Mouse (Mus musculus): Measurements from ENCODE around the gene Hspb7. TPM values are rescaled to one million over a fixed set of nuclear protein-coding genes. Genes with fewer than 3 reads are reported as not detected.

Gene Hspb7
- polyA plus RNA-seq, 1 experiment from 2014 or later = 5.6 TPM

GRCm38 (mm10) chr4:141411430-141411992 lies 9.1 kb upstream of the Hspb7 start:
- no peak overlapping the region for H3K4me2 ChIP-seq (ENCODE audit: low read depth, low read length)
- H3K36me3 ChIP-seq (ENCODE audit: control insufficient read depth, insufficient read depth, low read length) = no peaks in the 10 kb centered on the region
- WGBS = 20% methylated on average over 22 of the region's 22 CpGs
- H3K27me3 ChIP-seq (ENCODE audit: control insufficient read depth, insufficient read depth, low read length) = no peaks in the 10 kb centered on the region
- H3K4me3 ChIP-seq (replicated peaks; ENCODE audit: low read length) = no peak overlapping the region
- H3K27ac ChIP-seq (ENCODE audit: low read length) = no peak overlapping the region
- no peak for ATAC-seq (ENCODE audit: insufficient read depth, low FRiP score)
- H3K9me3 ChIP-seq (replicated peaks; ENCODE audit: control insufficient read depth, low read length) = no peaks in the 10 kb centered on the region
- 0 out of 2 replicates have a peak, but pooled peaks cover 3% of the 10 kb centered on the region for H3K4me1 ChIP-seq (ENCODE audit: control insufficient read depth, insufficient read depth, low read length)
- no peak overlapping the region for H3K9ac ChIP-seq (ENCODE audit: low read length)

- Histone ChIP-seq H3K9ac (ENCODE audit: low read length) (no peak within 1 kb of the TSS), H3K4me2 (ENCODE audit: low read depth, low read length) (no peak within 1 kb of the TSS), H3K36me3 (ENCODE audit: control insufficient read depth, insufficient read depth, low read length) (no peaks in the 10 kb centered on the region), H3K9me3 (replicated peaks; ENCODE audit: control insufficient read depth, low read length) (no peaks in the 10 kb centered on the region), H3K4me1 (ENCODE audit: control insufficient read depth, insufficient read depth, low read length) (peaks cover 14% of the 10 kb centered on the region), H3K27ac (ENCODE audit: low read length) (no peak within 1 kb of the TSS), H3K27me3 (ENCODE audit: control insufficient read depth, insufficient read depth, low read length) (no peaks in the 10 kb centered on the region), H3K4me3 (replicated peaks; ENCODE audit: low read length) (no peak within 1 kb of the TSS)
- no peak for ATAC-seq (ENCODE audit: insufficient read depth, low FRiP score)
- WGBS = 62% methylated on average over 7 of the region's 7 CpGs
Measured at GRCm38 (mm10) chr4:141415924-141416323, 4.7 kb upstream of the Hspb7 start, which contains the start of gene Clcnkb. Gene Clcnkb, minus strand, starts transcription at chr4:141416014.

GRCm38 (mm10) chr4:141419398-141420191 lies 984 bp upstream of the Hspb7 start:
- Histone ChIP-seq H3K9me3 (replicated peaks; ENCODE audit: control insufficient read depth, low read length) (no peaks in the 10 kb centered on the region), H3K4me1 (ENCODE audit: control insufficient read depth, insufficient read depth, low read length) (peaks cover 23% of the 10 kb centered on the region), H3K4me2 (ENCODE audit: low read depth, low read length) (no peak overlapping the region), H3K36me3 (ENCODE audit: control insufficient read depth, insufficient read depth, low read length) (no peaks in the 10 kb centered on the region), H3K27ac (ENCODE audit: low read length) (no peak overlapping the region), H3K4me3 (replicated peaks; ENCODE audit: low read length) (no peak overlapping the region), H3K9ac (ENCODE audit: low read length) (no peak overlapping the region), H3K27me3 (ENCODE audit: control insufficient read depth, insufficient read depth, low read length) (no peaks in the 10 kb centered on the region)
- 60% methylated on average over 27 of the region's 27 CpGs for WGBS
- no peak for ATAC-seq (ENCODE audit: insufficient read depth, low FRiP score)

GRCm38 (mm10) chr4:141420886-141421285 lies 307 bp downstream of the Hspb7 start:
- Histone ChIP-seq H3K4me2 (ENCODE audit: low read depth, low read length) (no peak overlapping the region), H3K27me3 (ENCODE audit: control insufficient read depth, insufficient read depth, low read length) (no peaks in the 10 kb centered on the region), H3K4me1 (ENCODE audit: control insufficient read depth, insufficient read depth, low read length) (peaks cover 25% of the 10 kb centered on the region), H3K9me3 (replicated peaks; ENCODE audit: control insufficient read depth, low read length) (no peaks in the 10 kb centered on the region), H3K4me3 (replicated peaks; ENCODE audit: low read length) (no peak overlapping the region), H3K27ac (ENCODE audit: low read length) (peak overlapping the region; percentile 73), H3K9ac (ENCODE audit: low read length) (peak overlapping the region; percentile 57), H3K36me3 (ENCODE audit: control insufficient read depth, insufficient read depth, low read length) (no peaks in the 10 kb centered on the region)
- ATAC-seq (ENCODE audit: insufficient read depth, low FRiP score) = no peak
- WGBS = 41% methylated on average over 9 of the region's 9 CpGs

- peak overlapping the region; percentile 24 for H3K4me3 ChIP-seq (replicated peaks; ENCODE audit: low read length)
- H3K9ac ChIP-seq (ENCODE audit: low read length) = peak overlapping the region; percentile 57
- no peaks in the 10 kb centered on the region for H3K36me3 ChIP-seq (ENCODE audit: control insufficient read depth, insufficient read depth, low read length)
- peak; percentile 27 for ATAC-seq (ENCODE audit: insufficient read depth, low FRiP score)
- peak overlapping the region; percentile 34 for H3K4me2 ChIP-seq (ENCODE audit: low read depth, low read length)
- H3K27me3 ChIP-seq (ENCODE audit: control insufficient read depth, insufficient read depth, low read length) = no peaks in the 10 kb centered on the region
- peaks cover 30% of the 10 kb centered on the region for H3K4me1 ChIP-seq (ENCODE audit: control insufficient read depth, insufficient read depth, low read length)
- peak overlapping the region; percentile 73 for H3K27ac ChIP-seq (ENCODE audit: low read length)
- H3K9me3 ChIP-seq (replicated peaks; ENCODE audit: control insufficient read depth, low read length) = no peaks in the 10 kb centered on the region
- WGBS = 43% methylated on average over 14 of the region's 14 CpGs
Measured at GRCm38 (mm10) chr4:141421423-141421822, 844 bp downstream of the Hspb7 start.

- Histone ChIP-seq H3K9me3 (replicated peaks; ENCODE audit: control insufficient read depth, low read length) (no peaks in the 10 kb centered on the region), H3K9ac (ENCODE audit: low read length) (no peak overlapping the region; the same call in 1 of the 2 replicates), H3K4me2 (ENCODE audit: low read depth, low read length) (peak overlapping the region; percentile 34; the same call in 1 of the 2 replicates), H3K36me3 (ENCODE audit: control insufficient read depth, insufficient read depth, low read length) (no peaks in the 10 kb centered on the region), H3K4me3 (replicated peaks; ENCODE audit: low read length) (no peak overlapping the region), H3K27me3 (ENCODE audit: control insufficient read depth, insufficient read depth, low read length) (no peaks in the 10 kb centered on the region), H3K27ac (ENCODE audit: low read length) (no peak overlapping the region), H3K4me1 (ENCODE audit: control insufficient read depth, insufficient read depth, low read length) (peaks cover 41% of the 10 kb centered on the region)
- ATAC-seq (ENCODE audit: insufficient read depth, low FRiP score) = no peak
- WGBS = 86% methylated on average over 5 of the region's 5 CpGs
Measured at GRCm38 (mm10) chr4:141422841-141423240, 2.3 kb downstream of the Hspb7 start.

- H3K9ac ChIP-seq (ENCODE audit: low read length) = no peak overlapping the region
- H3K27ac ChIP-seq (ENCODE audit: low read length) = no peak overlapping the region
- ATAC-seq (ENCODE audit: insufficient read depth, low FRiP score) = no peak
- no peaks in the 10 kb centered on the region for H3K9me3 ChIP-seq (replicated peaks; ENCODE audit: control insufficient read depth, low read length)
- WGBS = 79% methylated on average over 5 of the region's 5 CpGs
- no peaks in the 10 kb centered on the region for H3K27me3 ChIP-seq (ENCODE audit: control insufficient read depth, insufficient read depth, low read length)
- H3K4me3 ChIP-seq (replicated peaks; ENCODE audit: low read length) = no peak overlapping the region
- H3K36me3 ChIP-seq (ENCODE audit: control insufficient read depth, insufficient read depth, low read length) = no peaks in the 10 kb centered on the region
- no peak overlapping the region for H3K4me2 ChIP-seq (ENCODE audit: low read depth, low read length)
- peaks cover 41% of the 10 kb centered on the region for H3K4me1 ChIP-seq (ENCODE audit: control insufficient read depth, insufficient read depth, low read length)
Measured at GRCm38 (mm10) chr4:141423288-141423687, 2.7 kb downstream of the Hspb7 start.

GRCm38 (mm10) chr4:141423691-141424431 lies 3.3 kb downstream of the Hspb7 start:
- WGBS = 88% methylated on average over 13 of the region's 13 CpGs
- H3K4me1 ChIP-seq (ENCODE audit: control insufficient read depth, insufficient read depth, low read length) = peaks cover 41% of the 10 kb centered on the region
- ATAC-seq (ENCODE audit: insufficient read depth, low FRiP score) = no peak

More at GRCm38 (mm10) chr4:141423691-141424431, 3.3 kb downstream of the Hspb7 start:
- Histone ChIP-seq H3K4me2 (ENCODE audit: low read depth, low read length) (no peak overlapping the region), H3K27me3 (ENCODE audit: control insufficient read depth, insufficient read depth, low read length) (no peaks in the 10 kb centered on the region), H3K9me3 (replicated peaks; ENCODE audit: control insufficient read depth, low read length) (no peaks in the 10 kb centered on the region), H3K4me3 (replicated peaks; ENCODE audit: low read length) (no peak overlapping the region), H3K27ac (ENCODE audit: low read length) (no peak overlapping the region), H3K36me3 (ENCODE audit: control insufficient read depth, insufficient read depth, low read length) (no peaks in the 10 kb centered on the region), H3K9ac (ENCODE audit: low read length) (no peak overlapping the region)
